Mouse (Mus musculus): Measurements from ENCODE around the gene Olfr1380.
"Not testable (repeated sequence)": the region's sequence is repeated elsewhere in the genome, so short reads cannot be mapped to it uniquely, and the experiment has no call there.

Gene Olfr1380

DNA sequence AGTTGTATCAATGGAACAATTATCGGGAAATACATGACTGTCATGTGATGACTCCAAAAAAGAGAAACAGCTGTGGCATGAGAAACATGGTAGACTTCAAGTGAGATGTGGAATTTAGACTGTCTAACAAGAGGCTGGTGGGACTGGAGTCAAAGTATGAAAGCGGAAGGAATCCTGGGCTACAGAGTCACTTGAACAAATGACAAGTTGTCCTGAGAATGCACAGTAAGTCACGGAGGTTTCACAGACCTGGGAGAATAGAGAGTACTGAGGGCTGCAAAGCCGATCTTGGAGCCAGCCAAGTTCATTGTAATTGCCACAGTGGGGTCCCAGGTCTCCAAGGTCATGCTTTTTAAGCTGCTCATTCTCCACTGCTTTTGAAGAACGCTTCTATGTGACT lies at the start of gene Olfr1380:
TSS of gene Olfr1380 (plus strand) at position 301 of the 400 bp plus-strand sequence.
- not testable (repeated sequence) for DNase-seq (ENCODE audit: low read depth, low spot score)

DNA sequence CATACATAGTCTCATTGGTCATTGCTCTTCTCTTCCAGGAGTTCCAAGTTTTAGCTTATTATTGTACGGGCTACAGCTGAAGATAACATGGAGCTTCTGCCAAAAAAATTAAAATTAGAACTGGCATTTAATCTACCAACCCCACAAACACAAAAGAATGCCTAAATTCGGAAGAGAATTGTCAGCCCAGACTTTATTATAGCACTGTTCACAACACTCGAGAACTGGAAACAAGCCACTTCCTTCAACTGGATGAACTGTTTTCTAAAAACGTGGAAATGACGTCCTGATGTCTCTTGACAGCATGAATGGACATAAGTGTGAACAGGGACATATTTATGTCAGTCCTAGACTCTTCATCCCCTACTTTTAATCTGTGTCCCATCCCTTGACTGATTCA lies 38.6 kb upstream of the Olfr1380 start:
- peak; percentile 50 for DNase-seq (ENCODE audit: low read depth, low spot score)

DNA sequence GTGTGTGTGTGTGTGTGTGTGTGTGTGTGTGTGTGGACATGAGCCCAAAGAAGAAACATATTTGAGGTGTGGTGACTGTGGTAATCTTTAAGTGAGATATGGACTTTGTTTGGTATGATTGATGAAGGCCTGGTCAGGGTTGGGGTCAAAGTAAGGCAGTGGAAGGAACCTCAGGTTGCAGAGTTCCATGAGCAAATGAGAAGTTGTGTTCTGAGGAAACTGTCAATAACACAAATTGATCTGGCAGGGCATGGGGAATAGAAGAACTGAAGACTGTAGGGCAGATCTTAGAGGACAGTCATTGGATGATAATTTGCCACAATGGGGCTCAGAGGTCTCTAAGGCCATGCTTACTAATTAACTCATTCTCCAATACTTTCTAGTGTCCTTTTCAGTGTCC lies 37.3 kb upstream of the Olfr1380 start, which contains the start of gene Olfr1383:
TSS of gene Olfr1383 (plus strand) at position 301 of the 400 bp plus-strand sequence.
- DNase-seq (ENCODE audit: low read depth, low spot score) = no peak

DNA sequence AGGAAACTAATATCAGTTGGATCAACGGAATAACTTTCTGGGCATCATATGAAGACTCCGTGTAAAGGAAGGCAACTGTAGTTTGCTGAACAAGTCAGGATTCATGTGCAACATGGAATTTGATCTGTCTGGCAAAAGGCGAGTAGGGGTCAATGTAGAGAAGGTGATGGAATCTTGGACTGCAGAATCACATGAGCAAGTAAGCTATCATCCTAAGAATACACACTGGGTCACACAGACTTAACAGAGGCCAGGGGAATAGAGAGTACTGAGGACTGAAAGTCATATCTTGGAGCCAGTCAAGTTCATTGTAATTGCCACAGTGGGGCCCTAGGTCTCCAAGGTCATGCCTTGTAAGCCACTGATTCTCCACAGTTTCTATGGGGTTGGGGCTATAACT lies 28.7 kb upstream of the Olfr1380 start, which contains the start of gene Olfr1382:
TSS of gene Olfr1382 (plus strand) at position 301 of the 400 bp plus-strand sequence.
- no peak for DNase-seq (ENCODE audit: low read depth, low spot score)

- DNase-seq (ENCODE audit: low read depth, low spot score) = no peak
These were observed 23.9 kb upstream of the Olfr1380 start for GRCm38 (mm10) chr11:49532761-49533160.

- peak; percentile 70 for DNase-seq (ENCODE audit: low read depth, low spot score)
These were observed 20.0 kb upstream of the Olfr1380 start for GRCm38 (mm10) chr11:49536631-49537030.

DNA sequence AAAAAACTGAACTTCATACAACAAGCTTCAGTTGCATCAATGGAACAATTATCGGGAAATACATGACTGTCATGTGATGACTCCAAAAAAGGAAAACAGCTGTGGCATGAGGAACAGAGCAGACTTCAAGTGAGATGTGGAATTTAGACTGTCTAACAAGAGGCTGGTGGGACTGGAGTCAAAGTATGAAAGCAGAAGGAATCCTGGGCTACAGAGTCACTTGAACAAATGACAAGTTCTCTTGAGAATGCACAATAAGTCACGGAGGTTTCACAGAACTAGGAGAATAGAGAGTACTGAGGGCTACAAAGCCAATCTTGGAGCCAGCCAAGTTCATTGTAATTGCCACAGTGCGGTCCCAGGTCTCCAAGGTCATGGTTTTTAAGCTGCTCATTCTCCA lies 13.5 kb upstream of the Olfr1380 start, which contains the start of gene Olfr1381:
TSS of gene Olfr1381 (plus strand) at position 301 of the 400 bp plus-strand sequence.
- DNase-seq (ENCODE audit: low read depth, low spot score) = not testable (repeated sequence)

DNA sequence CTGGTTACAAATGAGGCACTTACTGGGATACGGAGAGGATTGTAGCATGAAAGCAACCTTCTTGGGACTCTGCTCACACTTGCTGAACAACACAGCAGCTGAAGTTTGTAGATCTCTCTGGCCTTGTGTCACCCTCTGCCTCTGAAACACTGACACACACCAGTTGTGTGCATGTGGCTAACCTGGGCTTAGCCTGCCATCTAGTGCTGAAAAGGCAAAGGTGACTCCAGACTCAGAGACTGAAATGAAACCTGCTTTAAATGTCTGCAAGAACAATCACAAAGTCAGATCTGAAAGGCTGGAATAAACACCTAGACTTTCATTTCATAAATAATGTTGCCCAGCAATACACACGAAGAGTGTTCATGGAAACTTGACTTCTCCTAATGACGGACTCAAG lies 2.6 kb upstream of the Olfr1380 start:
- peak; percentile 37 for DNase-seq (ENCODE audit: low read depth, low spot score)

GRCm38 (mm10) chr11:49575054-49575453 lies 18.4 kb downstream of the Olfr1380 start:
- peak; percentile 12 for DNase-seq (ENCODE audit: low read depth, low spot score)

DNA sequence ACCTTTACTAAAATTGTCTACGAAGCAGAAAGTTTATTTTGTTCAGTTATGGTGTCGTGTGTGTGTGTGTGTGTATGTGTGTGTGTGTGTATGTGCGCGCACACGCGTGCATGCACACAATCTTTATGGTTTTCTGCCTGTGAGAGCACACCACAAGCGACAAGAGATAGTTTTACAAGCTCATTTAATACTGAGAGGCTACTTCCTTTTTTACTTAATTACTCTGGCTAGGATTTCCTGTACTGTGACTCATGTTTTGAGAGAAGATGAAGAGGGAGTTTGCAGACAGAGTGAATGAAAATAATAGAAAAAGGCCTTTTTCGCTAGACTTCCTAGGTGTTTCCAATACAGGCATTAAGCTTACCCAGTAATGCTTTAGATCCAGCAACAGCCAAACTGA lies 23.8 kb downstream of the Olfr1380 start:
- not testable (repeated sequence) for DNase-seq (ENCODE audit: low read depth, low spot score)

DNA sequence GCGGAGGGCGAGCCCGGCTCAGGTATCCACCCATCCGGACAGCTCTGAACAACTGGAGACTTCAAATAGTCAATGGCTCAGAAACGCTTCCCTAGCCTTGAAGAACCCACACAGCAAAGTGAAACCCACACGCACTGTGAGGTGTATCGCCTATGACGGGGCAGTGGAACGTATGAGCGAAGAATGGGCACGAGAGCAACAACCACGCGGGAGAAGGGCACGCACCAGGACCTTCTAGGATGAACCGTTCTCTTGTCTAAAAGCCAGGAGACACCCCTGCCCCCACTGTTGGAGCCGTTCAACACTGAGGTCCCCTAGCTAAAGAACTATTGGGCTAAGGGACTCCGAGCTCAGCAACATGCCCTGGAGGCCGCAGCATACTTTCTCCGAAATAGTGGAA lies 33.5 kb downstream of the Olfr1380 start:
- no peak for DNase-seq (ENCODE audit: low read depth, low spot score)

DNA sequence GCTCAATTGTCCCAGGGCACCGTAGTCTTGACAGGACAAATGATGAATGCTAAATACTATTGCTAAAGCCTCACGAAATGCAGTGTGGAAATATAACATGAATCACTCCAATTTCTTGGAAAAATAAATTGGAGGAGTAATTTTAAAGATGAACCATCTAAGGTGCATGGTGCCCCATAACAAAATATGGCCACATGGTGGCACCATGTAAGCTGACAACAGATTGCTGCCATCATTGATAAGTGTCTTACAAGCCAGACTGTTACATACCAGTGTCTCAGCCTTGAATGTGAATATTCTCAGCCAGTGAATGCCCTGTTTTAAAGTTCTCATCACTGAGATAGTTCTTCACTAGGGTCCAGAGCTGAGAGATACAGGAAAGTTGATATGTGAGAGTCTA lies 40.5 kb downstream of the Olfr1380 start:
- DNase-seq (ENCODE audit: low read depth, low spot score) = peak; percentile 13

GRCm38 (mm10) chr11:49608306-49608705 lies 51.6 kb downstream of the Olfr1380 start:
- not testable (repeated sequence) for DNase-seq (ENCODE audit: low read depth, low spot score)

GRCm38 (mm10) chr11:49608938-49609867 lies 52.5 kb downstream of the Olfr1380 start, which contains the start of gene Flt4:
Gene Flt4 (plus strand): TSS chr11:49609263.
- not testable (repeated sequence) for DNase-seq (ENCODE audit: low read depth, low spot score)

- DNase-seq (ENCODE audit: low read depth, low spot score) = not testable (repeated sequence)
These were observed 53.5 kb downstream of the Olfr1380 start for GRCm38 (mm10) chr11:49609868-49610824.

DNA sequence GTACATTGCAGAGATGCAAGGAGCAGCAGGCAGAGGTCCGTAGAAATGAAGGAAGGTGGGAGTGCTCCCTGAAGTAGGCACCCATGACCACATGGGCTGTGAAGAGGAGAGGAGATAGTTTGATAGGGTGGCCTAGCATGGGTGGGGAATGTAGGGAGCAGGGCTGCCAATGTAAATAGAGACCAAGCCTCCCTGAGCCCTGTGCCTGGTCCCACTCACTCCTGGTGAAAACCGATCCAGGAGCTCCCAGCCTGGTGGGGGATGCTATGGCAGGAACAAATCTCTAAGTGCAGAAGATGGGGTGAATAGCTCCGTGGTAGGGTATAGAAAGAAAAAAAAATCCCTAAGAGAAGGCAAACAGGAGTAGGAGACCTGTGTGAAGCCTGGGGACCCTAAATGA lies 54.7 kb downstream of the Olfr1380 start:
- not testable (repeated sequence) for DNase-seq (ENCODE audit: low read depth, low spot score)

GRCm38 (mm10) chr11:49612154-49612553 lies 55.5 kb downstream of the Olfr1380 start:
- no peak for DNase-seq (ENCODE audit: low read depth, low spot score)

DNA sequence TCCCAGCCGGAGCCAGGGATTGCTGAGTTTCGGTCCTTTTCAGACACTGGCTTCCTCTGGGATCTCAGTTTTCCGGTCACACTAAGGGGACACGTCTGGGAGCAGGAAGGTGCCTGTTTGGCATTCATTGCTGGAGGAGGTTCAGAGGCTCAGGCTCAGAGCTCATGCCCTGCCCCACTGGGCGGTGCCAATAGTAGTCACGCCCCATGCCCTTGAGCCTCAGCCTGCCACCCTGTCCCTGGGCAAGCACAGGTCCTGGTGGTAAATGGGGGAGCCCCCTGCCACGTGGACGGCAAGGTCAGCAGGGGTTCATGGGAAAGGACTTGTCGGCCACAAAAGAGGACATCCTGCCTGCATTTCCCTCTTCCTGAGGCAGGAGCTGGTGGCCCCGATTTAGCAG lies 56.7 kb downstream of the Olfr1380 start:
- DNase-seq (ENCODE audit: low read depth, low spot score) = no peak
